Mouse (Mus musculus) thymus, postnatal 36 days (tissue): ENCODE data around the gene Olfr612.
"Not testable (repeated sequence)": the region's sequence is repeated elsewhere in the genome, so short reads cannot be mapped to it uniquely, and the experiment has no call there.

Experiments used
- DNase-seq, 2 experiments: peaks; one replicate each; pipeline ENCODE4 v3.0.0; 2022; ENCODE audit warnings: mixed read lengths in 2 of 2

Olfr612 gene

GRCm38 (mm10) chr7:103542617-103543016, at the start of gene Olfr612:
Olfr612 (minus strand) TSS chr7:103542717.
- not testable (repeated sequence) for DNase-seq

GRCm38 (mm10) chr7:103589803-103590202, 47.3 kb upstream of the Olfr612 start, which contains the start of gene Olfr618:
Olfr618 (plus strand) TSS chr7:103590103.
- no peak for DNase-seq

- DNase-seq = no peak
Measured at GRCm38 (mm10) chr7:103572761-103573160, 30.2 kb upstream of the Olfr612 start, which contains the start of gene Olfr617. Olfr617 (plus strand) TSS chr7:103573061.

GRCm38 (mm10) chr7:103569043-103569442, 26.5 kb upstream of the Olfr612 start, which contains the start of gene Olfr616:
Olfr616 (minus strand) TSS chr7:103569143.
- DNase-seq = no peak

- no peak for DNase-seq
Measured at GRCm38 (mm10) chr7:103555779-103556178, 13.3 kb upstream of the Olfr612 start, which contains the start of gene Olfr615. Olfr615 (plus strand) TSS chr7:103556079.

- no peak for DNase-seq
Measured at GRCm38 (mm10) chr7:103547774-103548173, 5.3 kb upstream of the Olfr612 start, which contains the start of gene Olfr613. Olfr613 (plus strand) TSS chr7:103548074.

GRCm38 (mm10) chr7:103520746-103521145, 21.8 kb downstream of the Olfr612 start, which contains the start of gene Olfr611:
Olfr611 (minus strand) TSS chr7:103520846.
- not testable (repeated sequence) for DNase-seq

GRCm38 (mm10) chr7:103512022-103512421, 30.5 kb downstream of the Olfr612 start, which contains the start of gene Olfr610:
Olfr610 (minus strand) TSS chr7:103512122.
- DNase-seq = no peak

- DNase-seq = no peak
Measured at GRCm38 (mm10) chr7:103497962-103498361, 44.6 kb downstream of the Olfr612 start, which contains the start of gene Olfr609. Olfr609 (minus strand) TSS chr7:103498062.
